ENCODE assay signal across 15 mouse cellular contexts in the genomic region with DNA sequence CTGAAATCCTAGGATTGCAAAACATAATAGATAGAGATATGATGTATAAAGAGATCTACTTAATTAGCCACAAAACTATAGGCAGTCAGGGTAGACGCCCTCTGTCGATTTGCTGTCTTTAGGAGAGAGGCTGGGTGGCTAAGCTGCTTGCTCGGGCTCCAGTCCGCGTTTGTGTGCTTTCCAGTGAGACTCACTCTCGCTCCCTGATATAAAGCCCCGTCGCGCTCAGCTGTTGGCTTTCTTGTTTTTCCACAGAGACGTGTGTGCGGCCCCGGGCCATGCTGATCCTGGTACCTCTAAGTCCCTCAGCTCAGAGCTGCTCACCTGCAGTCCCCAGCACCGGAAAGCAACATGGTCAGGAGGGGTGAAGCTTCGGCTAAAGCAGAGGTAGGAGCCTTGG.
DNase-seq lines count a peak whose midpoint lies in the region; ATAC-seq and TF ChIP-seq lines count a peak whose summit lies in the region.
"Had no signal": no experiment of that assay in that cellular context is flagged by ENCODE, and none has a peak within 500 bp of the region (broad histone marks: within the 10 kb centered on the region; RNA-seq: fewer than 3 reads in every experiment).

No protein-coding gene starts in this region.

- TF ChIP-seq EP300 in liver, postnatal 0 days (IDR thresholded peaks at IDR 0.05; ENCODE audit: low read depth): no peak

- DNase-seq in hindbrain, embryonic 10.5 days (ENCODE audit: low spot score): no peak
- peak; percentile 47 for DNase-seq in R1 (ENCODE audit: low read depth, low spot score)
- no peak for DNase-seq in limb, embryonic 10.5 days (ENCODE audit: low spot score)
- no peak for DNase-seq in cerebellum, adult 18-20 months
- DNase-seq in liver, postnatal 0 days: no peak
- no peak for DNase-seq in kidney, adult 2 months
- DNase-seq: cerebellum, adult 11-12 months; lung, adult 18-20 months; thymus, postnatal 36 days had no signal

- no peak for TF ChIP-seq CTCF in E14TG2a.4 (conservative IDR thresholded peaks at IDR 0.05; ENCODE audit: low read length)
- TF ChIP-seq CTCF in liver, postnatal 0 days (IDR thresholded peaks at IDR 0.05; ENCODE audit: low read depth): no peak
- TF ChIP-seq CTCF in kidney, adult 2 months (conservative IDR thresholded peaks at IDR 0.05; ENCODE audit: insufficient read depth, insufficient read length, low read depth, low read length): no peak

- H3K4me3 ChIP-seq in hindbrain, embryonic 10.5 days: no peak overlapping the region
- no peak overlapping the region for H3K4me3 ChIP-seq in hindbrain, embryonic 12.5 days
- peak overlapping the region; percentile 35 for H3K4me3 ChIP-seq in E14TG2a.4 (replicated peaks; ENCODE audit: low read length)
- no peak overlapping the region for H3K4me3 ChIP-seq in limb, embryonic 10.5 days
- no peak overlapping the region for H3K4me3 ChIP-seq in liver, postnatal 0 days (ENCODE audit: low read depth, low read length)
- H3K4me3 ChIP-seq in kidney, adult 2 months (ENCODE audit: insufficient read depth, low read depth, low read length): no peak overlapping the region
- H3K4me3 ChIP-seq: left cerebral cortex, adult 2 months; myocyte had no signal

- 61% methylated on average over 14 of the region's 14 CpGs for WGBS in hindbrain, embryonic 10.5 days
- WGBS in hindbrain, embryonic 12.5 days: 62% methylated on average over 14 of the region's 14 CpGs
- WGBS in limb, embryonic 10.5 days: 85% methylated on average over 14 of the region's 14 CpGs
- WGBS in liver, postnatal 0 days (ENCODE audit: insufficient replicate concordance): 78% methylated on average over 14 of the region's 14 CpGs
- 78% methylated on average over 14 of the region's 14 CpGs for WGBS in kidney, adult 2 months

- H3K27ac ChIP-seq in hindbrain, embryonic 10.5 days: peak overlapping the region; percentile 45; the same call in 1 of the 2 replicates
- H3K27ac ChIP-seq in hindbrain, embryonic 12.5 days: no peak overlapping the region
- H3K27ac ChIP-seq in limb, embryonic 10.5 days: peak overlapping the region; percentile 28; the same call in 1 of the 2 replicates
- no peak overlapping the region for H3K27ac ChIP-seq in liver, postnatal 0 days (ENCODE audit: low read depth)
- H3K27ac ChIP-seq in kidney, adult 2 months (ENCODE audit: insufficient read depth, low read depth, low read length): no peak overlapping the region
- H3K27ac ChIP-seq: left cerebral cortex, adult 2 months had no signal

- no peak overlapping the region for H3K4me2 ChIP-seq in hindbrain, embryonic 12.5 days (replicated peaks)
- H3K4me2 ChIP-seq in liver, postnatal 0 days (ENCODE audit: low read depth, low read length): no peak overlapping the region

- H3K9me3 ChIP-seq in hindbrain, embryonic 10.5 days: no peaks in the 10 kb centered on the region
- no peaks in the 10 kb centered on the region for H3K9me3 ChIP-seq in hindbrain, embryonic 12.5 days (replicated peaks)
- no peaks in the 10 kb centered on the region for H3K9me3 ChIP-seq in E14TG2a.4 (ENCODE audit: low read length)
- H3K9me3 ChIP-seq in limb, embryonic 10.5 days (replicated peaks): no peaks in the 10 kb centered on the region
- H3K9me3 ChIP-seq in liver, postnatal 0 days (ENCODE audit: low read length): no peaks in the 10 kb centered on the region

- peaks cover 47% of the 10 kb centered on the region for H3K4me1 ChIP-seq in hindbrain, embryonic 10.5 days (replicated peaks)
- H3K4me1 ChIP-seq in hindbrain, embryonic 12.5 days: peaks cover 22% of the 10 kb centered on the region
- H3K4me1 ChIP-seq in E14TG2a.4 (replicated peaks; ENCODE audit: low read depth, low read length): peaks cover 91% of the 10 kb centered on the region
- H3K4me1 ChIP-seq in limb, embryonic 10.5 days: peaks cover 39% of the 10 kb centered on the region
- no peaks in the 10 kb centered on the region for H3K4me1 ChIP-seq in liver, postnatal 0 days (ENCODE audit: insufficient read depth)
- no peaks in the 10 kb centered on the region for H3K4me1 ChIP-seq in kidney, adult 2 months (ENCODE audit: control insufficient read depth, insufficient read depth, low read length)

- no peak for TF ChIP-seq POLR2A in kidney, adult 2 months (IDR thresholded peaks at IDR 0.05; ENCODE audit: low read depth, low read length)

- no peak overlapping the region for H3K9ac ChIP-seq in hindbrain, embryonic 12.5 days
- H3K9ac ChIP-seq in liver, postnatal 0 days (replicated peaks): no peak overlapping the region

- H3K27me3 ChIP-seq in hindbrain, embryonic 10.5 days (ENCODE audit: insufficient read depth, poor library complexity, severe bottlenecking): no peaks in the 10 kb centered on the region
- no peaks in the 10 kb centered on the region for H3K27me3 ChIP-seq in hindbrain, embryonic 12.5 days
- H3K27me3 ChIP-seq in E14TG2a.4 (ENCODE audit: insufficient read depth, low read length): no peaks in the 10 kb centered on the region
- H3K27me3 ChIP-seq in limb, embryonic 10.5 days (ENCODE audit: low read depth, poor library complexity, severe bottlenecking): no peaks in the 10 kb centered on the region
- no peaks in the 10 kb centered on the region for H3K27me3 ChIP-seq in liver, postnatal 0 days (ENCODE audit: insufficient read depth, low read length)
- no peaks in the 10 kb centered on the region for H3K27me3 ChIP-seq in kidney, adult 2 months (replicated peaks; ENCODE audit: control insufficient read depth, insufficient read depth, low read length)

- H3K36me3 ChIP-seq in hindbrain, embryonic 10.5 days: peaks cover 33% of the 10 kb centered on the region
- peaks cover 2% of the 10 kb centered on the region; the same call in 1 of the 2 replicates for H3K36me3 ChIP-seq in hindbrain, embryonic 12.5 days
- H3K36me3 ChIP-seq in E14TG2a.4 (ENCODE audit: insufficient read depth, low read length): peaks cover 11% of the 10 kb centered on the region
- H3K36me3 ChIP-seq in limb, embryonic 10.5 days: peaks cover 17% of the 10 kb centered on the region
- no peaks in the 10 kb centered on the region for H3K36me3 ChIP-seq in liver, postnatal 0 days (replicated peaks; ENCODE audit: insufficient read depth, low read length)
- H3K36me3 ChIP-seq in kidney, adult 2 months (ENCODE audit: control insufficient read depth, insufficient read depth, low read length): no peaks in the 10 kb centered on the region

- ATAC-seq in hindbrain, embryonic 12.5 days (ENCODE audit: low FRiP score): no peak
- ATAC-seq in liver, postnatal 0 days: no peak
- ATAC-seq: CD4-positive, CD25-positive, alpha-beta regulatory T cell, adult 4 months; intestine, postnatal 0 days had no signal

Comparison
In these comparisons a context has a peak if more than half of its experiments do, and no peak if none do; other contexts are left out.
1. H3K27ac ChIP-seq: peak in hindbrain, embryonic 10.5 days (single experiment) and limb, embryonic 10.5 days (single experiment); none in hindbrain, embryonic 12.5 days (single experiment), liver, postnatal 0 days (single experiment) and kidney, adult 2 months (single experiment).